Mouse (Mus musculus) hindbrain, postnatal 0 days (tissue): Measurements from ENCODE around the gene Ctdnep1. TPM values are rescaled to one million over a fixed set of nuclear protein-coding genes. Genes with fewer than 3 reads are reported as not detected.
A peak's percentile ranks its signal among the peaks of the same experiment; 100 is the strongest.

Experiments used
- ATAC-seq: fragments of 200-750 bp; cut with Nextera tagmentation; 2 replicates; pipeline ENCODE4 v1.8.0; 2017; ENCODE audit warnings: mild to moderate bottlenecking, moderate TSS enrichment, moderate library complexity
- DNase-seq: peaks from one replicate; pipeline ENCODE4 v3.0.0-alpha.2; 2015; ENCODE audit warnings: low spot score
- H3K27ac ChIP-seq: fragments of 300-500 bp; sonication (generic); 2 replicates; pipeline ENCODE4 v1.5.1; 2014; ENCODE audit warnings: mild to moderate bottlenecking
- H3K27me3 ChIP-seq: fragments of 300-500 bp; sonication (generic); 2 replicates; pipeline ENCODE4 v1.6.1; 2014; ENCODE audit warnings: low read length, mixed read lengths; ENCODE audit not compliant: insufficient read depth
- H3K36me3 ChIP-seq: fragments of 300-500 bp; sonication (generic); 2 replicates; pipeline ENCODE4 v1.6.1; 2014; ENCODE audit warnings: low read length, mixed read lengths; ENCODE audit not compliant: insufficient read depth
- H3K4me1 ChIP-seq: fragments of 300-500 bp; sonication (generic); 2 replicates; pipeline ENCODE4 v1.6.1; 2014; ENCODE audit warnings: antibody characterized with exemption, low read length, mixed read lengths; ENCODE audit not compliant: insufficient read depth
- H3K4me2 ChIP-seq: fragments of 300-500 bp; sonication (generic); 2 replicates; pipeline ENCODE4 v1.6.1; 2014; ENCODE audit warnings: low read depth, mild to moderate bottlenecking, low read length, moderate library complexity, mixed read lengths
- H3K4me3 ChIP-seq: fragments of 300-500 bp; sonication (generic); 2 replicates; pipeline ENCODE4 v1.5.1; 2014; ENCODE audit warnings: low read length
- H3K9ac ChIP-seq: fragments of 300-500 bp; sonication (generic); replicated peaks from 2 replicates; pipeline ENCODE4 v1.6.1; 2014; ENCODE audit warnings: mild to moderate bottlenecking, low read length, moderate library complexity, mixed read lengths
- H3K9me3 ChIP-seq: fragments of 300-500 bp; sonication (generic); 2 replicates; pipeline ENCODE4 v1.6.1; 2016; ENCODE audit warnings: low read length, mixed read lengths
- CTCF ChIP-seq: IDR thresholded peaks from 2 replicates; pipeline ENCODE4 v1.5.1; 2016; ENCODE audit warnings: antibody characterized with exemption, control low read depth, low read depth
- whole genome bisulfite sequencing: fragments of 180-500 bp; shearing (Covaris S2); extraction: QIAGEN DNeasy Blood & Tissue Kit; methylation state at CpG from one replicate; pipeline ENCODE4 v1.1.7; 2014; 5-methylcytosine and 5-hydroxymethylcytosine counted together
- polyA plus RNA-seq: library from polyadenylated mRNA; unstranded; fragments of >200 nt; fragmentation: Nextera tagmentation; extraction: Ambion mirVana; gene quantifications from 2 replicates; pipeline ENCODE4 v1.2.1, GENCODE M21; 2015
- total RNA-seq: library from RNA; depleted of rRNA; stranded (reverse); fragments of >200 nt; gene quantifications from 2 replicates; pipeline ENCODE4 v1.2.3, GENCODE M21; 2014

Ctdnep1 gene
- total and polyA plus RNA-seq, 2 experiments from 2014 or later, result 24.7 to 40.9 TPM

DNA sequence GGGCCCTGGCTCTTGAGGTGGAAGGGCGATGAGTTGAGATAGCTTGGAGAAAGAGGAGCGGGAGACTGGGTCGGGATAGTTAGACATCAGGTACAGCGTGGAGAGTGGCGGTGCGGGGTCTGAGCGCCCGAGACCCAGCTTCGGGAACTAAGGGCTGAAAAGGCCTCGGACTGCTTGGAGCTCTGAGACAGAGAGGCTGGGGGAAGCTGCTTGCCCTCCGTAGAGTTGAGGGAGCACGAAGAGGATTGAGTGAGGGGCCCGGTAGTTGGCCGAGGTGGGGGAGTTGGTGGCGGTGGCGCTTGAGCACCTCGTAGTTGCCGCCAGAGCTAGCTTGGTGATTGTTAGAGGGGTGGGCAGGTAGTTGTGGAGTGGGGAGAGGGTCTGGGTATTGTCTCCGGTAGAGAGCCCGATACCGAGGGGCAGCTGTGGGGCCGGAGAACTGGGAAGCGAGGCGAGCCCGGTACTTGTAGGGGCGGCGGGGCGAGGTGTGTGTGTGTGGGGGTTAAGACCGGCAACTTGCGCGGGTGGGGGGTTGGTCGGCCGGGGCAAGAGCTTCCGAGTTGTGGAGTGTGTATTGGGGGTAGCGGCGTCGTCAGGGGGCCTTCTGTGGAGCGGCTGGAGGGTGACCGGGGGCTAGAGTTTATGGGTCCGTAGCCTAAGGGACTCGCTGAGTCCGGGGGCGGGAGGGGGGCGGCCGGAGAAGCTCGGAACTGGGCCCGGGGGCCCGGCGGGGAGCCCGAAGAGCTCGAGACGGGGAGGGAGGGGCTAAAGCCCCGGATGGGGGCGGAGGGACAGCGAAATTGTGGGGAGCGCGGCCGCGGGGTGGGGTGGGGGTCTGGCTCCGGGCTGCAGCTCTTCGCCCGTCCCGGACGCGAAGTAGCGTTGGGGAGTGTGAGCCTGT is 15.5 kb downstream of the Ctdnep1 start:
- no peaks in the 10 kb centered on the region for H3K9me3 ChIP-seq
- H3K27me3 ChIP-seq, result no peaks in the 10 kb centered on the region
- peaks cover 11% of the 10 kb centered on the region for H3K4me1 ChIP-seq
- WGBS, result 1% methylated on average over 62 of the region's 66 CpGs
- ATAC-seq (no peak), DNase-seq (peak; percentile 74)
- H3K4me2 ChIP-seq, result peak overlapping the region; percentile 68
- H3K4me3 ChIP-seq, result peak overlapping the region; percentile 60
- peaks cover 12% of the 10 kb centered on the region; the same call in 1 of the 2 replicates for H3K36me3 ChIP-seq
- no peak for TF ChIP-seq CTCF
- peak overlapping the region; percentile 90 for H3K27ac ChIP-seq
- peak overlapping the region; percentile 64 for H3K9ac ChIP-seq

DNA sequence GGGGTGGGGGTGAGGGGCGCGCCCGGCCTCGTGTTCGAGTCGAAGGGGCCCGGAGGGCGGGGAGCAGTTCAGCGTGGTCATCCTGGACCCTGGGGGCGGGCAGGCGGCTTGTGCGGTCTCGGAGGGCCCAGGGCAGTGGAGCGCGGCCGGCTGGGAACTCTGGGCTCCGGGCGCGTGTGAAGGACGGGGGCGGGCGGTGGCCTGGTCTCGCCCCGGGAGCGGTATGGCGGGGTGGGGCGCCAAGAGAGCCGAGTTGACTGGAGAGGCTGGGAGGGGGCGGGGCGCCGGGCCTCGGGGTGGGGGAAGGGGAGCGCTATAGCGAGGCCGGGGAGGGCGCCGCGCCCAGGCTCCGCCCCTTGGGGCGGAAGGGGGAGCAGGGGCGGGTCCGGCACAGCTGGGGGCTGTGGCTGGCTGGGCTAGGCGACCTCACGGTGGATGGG is 16.1 kb downstream of the Ctdnep1 start:
- Histone ChIP-seq H3K36me3 (peaks cover 12% of the 10 kb centered on the region; the same call in 1 of the 2 replicates), H3K4me1 (peaks cover 16% of the 10 kb centered on the region), H3K27me3 (no peaks in the 10 kb centered on the region), H3K9me3 (no peaks in the 10 kb centered on the region), H3K9ac (peak overlapping the region; percentile 64), H3K4me2 (peak overlapping the region; percentile 68), H3K4me3 (peak overlapping the region; percentile 60), H3K27ac (peak overlapping the region; percentile 90)
- DNase-seq, result peak; percentile 80
- 1% methylated on average over 32 of the region's 44 CpGs for WGBS
- TF ChIP-seq CTCF, result no peak
- peak; percentile 15; the same call in 1 of the 2 replicates for ATAC-seq

- Histone ChIP-seq H3K4me1 (peaks cover 22% of the 10 kb centered on the region), H3K4me2 (no peak overlapping the region), H3K4me3 (no peak overlapping the region), H3K27ac (no peak overlapping the region), H3K9me3 (no peaks in the 10 kb centered on the region), H3K27me3 (no peaks in the 10 kb centered on the region), H3K9ac (no peak overlapping the region), H3K36me3 (peaks cover 12% of the 10 kb centered on the region; the same call in 1 of the 2 replicates)
- WGBS, result 92% methylated on average over 27 of the region's 27 CpGs
- peak; percentile 44 for TF ChIP-seq CTCF
- ATAC-seq, result no peak
- DNase-seq, result no peak
Observed at GRCm38 (mm10) chr11:69998567-69999491, 17.9 kb downstream of the Ctdnep1 start.

- H3K9ac ChIP-seq, result no peak overlapping the region
- WGBS, result 86% methylated on average over 8 of the region's 8 CpGs
- ATAC-seq, result no peak
- peak overlapping the region; percentile 92; the same call in 1 of the 2 replicates for H3K4me2 ChIP-seq
- H3K36me3 ChIP-seq, result peaks cover 12% of the 10 kb centered on the region; the same call in 1 of the 2 replicates
- TF ChIP-seq CTCF, result no peak
- peak overlapping the region; percentile 88; the same call in 1 of the 2 replicates for H3K27ac ChIP-seq
- peaks cover 22% of the 10 kb centered on the region for H3K4me1 ChIP-seq
- H3K4me3 ChIP-seq, result no peak overlapping the region
- no peaks in the 10 kb centered on the region for H3K27me3 ChIP-seq
- no peaks in the 10 kb centered on the region for H3K9me3 ChIP-seq
- no peak for DNase-seq
Observed at GRCm38 (mm10) chr11:69999666-70000065, 18.7 kb downstream of the Ctdnep1 start.

GRCm38 (mm10) chr11:70000396-70000898 is 19.5 kb downstream of the Ctdnep1 start, which contains the start of gene Dvl2:
TSS of gene Dvl2 (plus strand) at chr11:70000595.
- no peak for TF ChIP-seq CTCF
- peak within 1 kb of the TSS; percentile 67 for H3K4me3 ChIP-seq
- WGBS, result 2% methylated on average over 47 of the region's 48 CpGs
- DNase-seq (peak; percentile 98), ATAC-seq (peak; percentile 78)
- no peaks in the 10 kb centered on the region for H3K27me3 ChIP-seq
- H3K27ac ChIP-seq, result peak within 1 kb of the TSS; percentile 88
- H3K36me3 ChIP-seq, result peaks cover 20% of the 10 kb centered on the region; the same call in 1 of the 2 replicates
- peak within 1 kb of the TSS; percentile 77 for H3K9ac ChIP-seq
- peaks cover 22% of the 10 kb centered on the region for H3K4me1 ChIP-seq
- no peaks in the 10 kb centered on the region for H3K9me3 ChIP-seq
- H3K4me2 ChIP-seq, result peak within 1 kb of the TSS; percentile 92

DNA sequence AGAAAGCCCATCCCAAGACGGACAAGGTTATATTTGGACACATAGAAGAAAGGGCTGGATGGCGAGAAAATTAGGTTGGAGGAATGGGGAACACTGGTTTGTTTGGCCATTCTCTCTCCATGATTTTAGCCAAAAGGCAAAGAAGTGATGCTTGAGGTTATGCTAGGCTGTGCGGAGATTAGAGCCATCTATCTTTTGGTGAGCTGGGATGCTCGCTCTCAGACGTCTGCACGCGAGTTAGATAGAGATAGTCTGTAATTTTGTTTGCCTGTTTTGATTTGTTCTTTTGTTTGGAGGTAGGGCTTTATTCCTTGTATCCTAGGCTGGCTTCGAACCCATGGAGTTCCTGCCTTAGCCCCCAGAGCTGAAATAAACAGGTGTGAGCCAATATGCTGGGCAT is 20.2 kb downstream of the Ctdnep1 start:
- Histone ChIP-seq H3K9ac (peak overlapping the region; percentile 77), H3K36me3 (peaks cover 24% of the 10 kb centered on the region; the same call in 1 of the 2 replicates), H3K4me2 (peak overlapping the region; percentile 92), H3K4me3 (peak overlapping the region; percentile 67), H3K4me1 (peaks cover 22% of the 10 kb centered on the region), H3K9me3 (no peaks in the 10 kb centered on the region), H3K27me3 (no peaks in the 10 kb centered on the region), H3K27ac (peak overlapping the region; percentile 88)
- DNase-seq, result no peak
- ATAC-seq, result no peak
- TF ChIP-seq CTCF, result no peak
- WGBS, result 15% methylated on average over 8 of the region's 8 CpGs
